Mouse (Mus musculus): ENCODE measurements at regions not wholly inside any gene's neighbourhood (a gene's known extent, or its start where the extent isn't known, plus 50 kb on each side); places are given as distances from the start of the nearest gene placed in this dataset.

GRCm38 (mm10) chr9:91089348-91089747 lies 272.9 kb upstream of the Zic4 start:
- TF ChIP-seq POLR2A (IDR thresholded peaks at IDR 0.05; ENCODE audit: insufficient read length, low read depth) (no peak), USF1 (IDR thresholded peaks at IDR 0.05; ENCODE audit: low read depth) (no peak), POLR2AphosphoS2 (IDR thresholded peaks at IDR 0.05; ENCODE audit: insufficient read length, low read depth) (no peak), MYOG (IDR thresholded peaks at IDR 0.05; ENCODE audit: control insufficient read depth in 1 of 3, insufficient read depth in 1 of 3, insufficient read length in 2 of 3, low read depth in 2 of 3) (no peak), TCF12 (IDR thresholded peaks at IDR 0.05; ENCODE audit: insufficient read depth, poor library complexity, severe bottlenecking) (no peak), MAX (IDR thresholded peaks at IDR 0.05; ENCODE audit: low read depth) (no peak), REST (IDR thresholded peaks at IDR 0.05; ENCODE audit: insufficient read depth, insufficient read length) (no peak), CEBPB (IDR thresholded peaks at IDR 0.05; ENCODE audit: insufficient read depth, poor library complexity, severe bottlenecking) (no peak), E2F4 (IDR thresholded peaks at IDR 0.05; ENCODE audit: insufficient read depth) (no peak)
